Mouse (Mus musculus): Measurements from ENCODE around the gene Max. TPM values are rescaled to one million over a fixed set of nuclear protein-coding genes. Genes with fewer than 3 reads are reported as not detected.
A peak's percentile ranks its signal among the peaks of the same experiment; 100 is the strongest.

Max gene
- total and polyA plus RNA-seq, 3 experiments, result 48.2 to 356 (median 164) TPM

- TF ChIP-seq ELF1 (IDR thresholded peaks at IDR 0.05; ENCODE audit: low read depth, low read length) (peak; percentile 58; the same call in 1 of the 2 replicates), POLR2A (IDR thresholded peaks at IDR 0.05; ENCODE audit: control insufficient read depth in 1 of 2, insufficient read depth in 1 of 2, low read depth in 1 of 2, low read length in 2 of 2, poor library complexity in 1 of 2) (no peak), MEF2A (IDR thresholded peaks at IDR 0.05; ENCODE audit: extremely low read depth, insufficient replicate concordance, low read depth, low read length, poor library complexity, severe bottlenecking) (no peak), MXI1 (IDR thresholded peaks at IDR 0.05; ENCODE audit: low read depth, low read length) (peak; percentile 52; the same call in 1 of the 2 replicates), MYC (IDR thresholded peaks at IDR 0.05; ENCODE audit: low read depth, low read length) (peak; percentile 52; the same call in 1 of the 2 replicates), EP300 (IDR thresholded peaks at IDR 0.05; ENCODE audit: low read depth in 1 of 2, low read length in 2 of 2) (0 out of 4 replicates have a peak, but pooled peaks of 1 of the 2 experiments have one; percentile 12), USF1 (IDR thresholded peaks at IDR 0.05; ENCODE audit: low read depth, low read length) (no peak), ZNF384 (IDR thresholded peaks at IDR 0.05; ENCODE audit: low read depth, low read length) (no peak), UBTF (IDR thresholded peaks at IDR 0.05; ENCODE audit: borderline replicate concordance, insufficient read depth, low read depth, low read length) (no peak), POLR2AphosphoS2 (IDR thresholded peaks at IDR 0.05; ENCODE audit: low read length) (no peak), SIN3A (IDR thresholded peaks at IDR 0.05; ENCODE audit: low read length) (0 out of 2 replicates have a peak, but pooled peaks have one; percentile 40), POLR2AphosphoS5 (IDR thresholded peaks at IDR 0.05; ENCODE audit: borderline replicate concordance, low read depth, low read length) (no peak), E2F4 (IDR thresholded peaks at IDR 0.05; ENCODE audit: borderline replicate concordance, low read depth, low read length) (no peak)
- Histone ChIP-seq H3K9me3 (replicated peaks; ENCODE audit: insufficient read depth, low read length) (no peaks in the 10 kb centered on the region), H3K4me3 (ENCODE audit: control insufficient read depth in 1 of 2, insufficient read depth in 1 of 2, low read depth in 2 of 2, low read length in 2 of 2) (peak overlapping the region; percentile 37 to 66), H3K9ac (ENCODE audit: control insufficient read depth, low read depth, low read length, poor library complexity, severe bottlenecking) (peak overlapping the region; percentile 51), H3K27ac (ENCODE audit: control insufficient read depth, low read depth, low read length) (peak overlapping the region; percentile 26), H3K36me3 (ENCODE audit: control insufficient read depth in 1 of 2, insufficient read depth in 2 of 2, low read length in 2 of 2) (peaks cover 22 to 43% of the 10 kb centered on the region in 2 experiments), H3K79me2 (ENCODE audit: control insufficient read depth, insufficient read depth, low read length, poor library complexity) (peaks cover 62% of the 10 kb centered on the region), H3K27me3 (ENCODE audit: control insufficient read depth in 1 of 2, insufficient read depth in 2 of 2, low read length in 2 of 2) (no peaks in the 10 kb centered on the region), H3K4me1 (ENCODE audit: control insufficient read depth in 1 of 2, insufficient read depth in 2 of 2, low read length in 2 of 2) (peaks cover 6 to 22% of the 10 kb centered on the region in 2 experiments; a peak in 3 of 4 replicates)
- DNase-seq (ENCODE audit: low read depth, low spot score), result peak; percentile 81
Measured at GRCm38 (mm10) chr12:76957688-76958087, 4.3 kb downstream of the Max start.

GRCm38 (mm10) chr12:76954698-76955423, 7.1 kb downstream of the Max start:
- H3K79me2 ChIP-seq (ENCODE audit: control insufficient read depth, insufficient read depth, low read length, poor library complexity), result peaks cover 43% of the 10 kb centered on the region
- H3K9ac ChIP-seq (ENCODE audit: control insufficient read depth, low read depth, low read length, poor library complexity, severe bottlenecking), result no peak overlapping the region
- H3K4me1 ChIP-seq (ENCODE audit: control insufficient read depth in 1 of 2, insufficient read depth in 2 of 2, low read length in 2 of 2), result peaks cover 6 to 16% of the 10 kb centered on the region in 2 experiments
- DNase-seq (ENCODE audit: low read depth, low spot score), result no peak
- H3K4me3 ChIP-seq (ENCODE audit: control insufficient read depth in 1 of 2, insufficient read depth in 1 of 2, low read depth in 2 of 2, low read length in 2 of 2), result no peak overlapping the region
- H3K9me3 ChIP-seq (replicated peaks; ENCODE audit: insufficient read depth, low read length), result no peaks in the 10 kb centered on the region
- no peak overlapping the region for H3K27ac ChIP-seq (ENCODE audit: control insufficient read depth, low read depth, low read length)
- H3K36me3 ChIP-seq (ENCODE audit: control insufficient read depth in 1 of 2, insufficient read depth in 2 of 2, low read length in 2 of 2), result peaks cover 36 to 41% of the 10 kb centered on the region in 2 experiments
- TF ChIP-seq TAL1 (IDR thresholded peaks at IDR 0.05; ENCODE audit: low read length), result no peak
- TF ChIP-seq POLR2AphosphoS2 (IDR thresholded peaks at IDR 0.05; ENCODE audit: low read length), result no peak
- H3K27me3 ChIP-seq (ENCODE audit: control insufficient read depth in 1 of 2, insufficient read depth in 2 of 2, low read length in 2 of 2), result no peaks in the 10 kb centered on the region

Measured in MEL (cell line).